Mouse (Mus musculus) cerebellum, adult 2 months (tissue): ENCODE results near the gene Ror1. TPM values are rescaled to one million over a fixed set of nuclear protein-coding genes. Genes with fewer than 3 reads are reported as not detected.
A peak's percentile ranks its signal among the peaks of the same experiment; 100 is the strongest.

ENCODE experiments used
- DNase-seq, 2 experiments: peaks; one replicate each; pipeline ENCODE4 v3.0.0; 2021
- H3K27ac ChIP-seq: fragments of 200-500 bp; 2 replicates; pipeline ENCODE4 v1.5.1; 2012; ENCODE audit warnings: low read length, control low read depth, inconsistent platforms; ENCODE audit not compliant: insufficient read depth
- H3K27me3 ChIP-seq: fragments of 200-500 bp; 2 replicates; pipeline ENCODE4 v1.6.1; 2012; ENCODE audit warnings: inconsistent platforms, mild to moderate bottlenecking, low read length, moderate library complexity; ENCODE audit not compliant: control insufficient read depth, insufficient read depth
- H3K4me1 ChIP-seq: fragments of 200-500 bp; 2 replicates; pipeline ENCODE4 v1.6.1; 2011; ENCODE audit warnings: low read length; ENCODE audit not compliant: control insufficient read depth, insufficient read depth
- H3K4me3 ChIP-seq: fragments of 200-500 bp; replicated peaks from 2 replicates; pipeline ENCODE3; 2011; ENCODE audit warnings: mild to moderate bottlenecking, low read depth, low read length, control low read depth; ENCODE audit not compliant: insufficient read depth
- CTCF ChIP-seq: fragments of 200-500 bp; IDR thresholded peaks from 2 replicates; pipeline ENCODE4 v1.5.1; 2011; ENCODE audit warnings: low read depth, mild to moderate bottlenecking, control low read depth, low read length, moderate library complexity, borderline replicate concordance; ENCODE audit not compliant: insufficient read depth
- POLR2A ChIP-seq: fragments of 200-500 bp; IDR thresholded peaks from 2 replicates; pipeline ENCODE4 v1.6.1; 2011; ENCODE audit warnings: low read length, control low read depth, borderline replicate concordance; ENCODE audit not compliant: insufficient read depth
- WGBS: fragments of 180-500 bp; shearing (Covaris S2); methylation state at CpG from one replicate; pipeline ENCODE4 v1.1.7; 2018; 5-methylcytosine and 5-hydroxymethylcytosine counted together
- polyA plus RNA-seq: library from polyadenylated mRNA; depleted of rRNA; stranded (reverse); fragments of >200 nt; gene quantifications from 2 replicates; pipeline ENCODE4 v1.2.3, GENCODE M21; 2012

The Ror1 gene
- polyA plus RNA-seq, 1 experiment, result 3.8 TPM

DNA sequence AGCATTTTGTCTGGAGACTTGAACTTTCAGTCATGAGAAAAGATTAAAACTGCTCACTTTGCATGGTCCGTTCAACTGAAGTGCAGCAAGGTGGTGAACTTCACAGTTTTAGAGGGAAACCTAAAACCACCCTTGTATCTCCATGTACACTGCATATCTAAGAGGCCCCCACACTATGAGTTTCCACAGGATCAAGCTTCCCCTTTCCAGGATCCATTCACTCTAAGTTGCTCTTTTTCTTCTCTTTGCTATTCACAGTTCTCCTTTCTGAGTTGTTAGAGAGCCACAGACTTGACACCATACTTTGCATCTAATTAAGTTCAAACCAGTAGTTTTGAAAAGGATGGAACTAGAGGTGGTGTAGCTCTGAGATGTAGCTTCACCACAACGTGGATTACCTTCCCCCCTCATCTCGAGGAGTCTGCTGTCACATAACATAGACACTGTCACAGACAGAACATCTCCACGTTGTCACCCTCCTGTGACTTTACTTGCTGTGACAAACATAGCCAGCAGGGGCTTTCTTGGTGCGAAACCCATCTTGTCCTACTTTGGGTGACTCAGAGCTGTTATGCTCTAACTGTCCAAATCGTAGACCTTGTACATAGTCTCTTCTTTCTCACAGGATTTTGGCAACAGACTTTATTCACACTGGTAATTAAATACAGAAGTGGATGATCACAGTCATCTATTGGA, 146.6 kb downstream of the Ror1 start:
- 84% methylated on average over 6 of the region's 6 CpGs for WGBS
- TF ChIP-seq POLR2A (no peak), CTCF (no peak)
- no peak overlapping the region for H3K27ac ChIP-seq
- H3K4me1 ChIP-seq, result no peaks in the 10 kb centered on the region; the same call in 1 of the 2 replicates
- H3K4me3 ChIP-seq, result no peak overlapping the region
- DNase-seq, result no peak
- H3K27me3 ChIP-seq, result no peaks in the 10 kb centered on the region

DNA sequence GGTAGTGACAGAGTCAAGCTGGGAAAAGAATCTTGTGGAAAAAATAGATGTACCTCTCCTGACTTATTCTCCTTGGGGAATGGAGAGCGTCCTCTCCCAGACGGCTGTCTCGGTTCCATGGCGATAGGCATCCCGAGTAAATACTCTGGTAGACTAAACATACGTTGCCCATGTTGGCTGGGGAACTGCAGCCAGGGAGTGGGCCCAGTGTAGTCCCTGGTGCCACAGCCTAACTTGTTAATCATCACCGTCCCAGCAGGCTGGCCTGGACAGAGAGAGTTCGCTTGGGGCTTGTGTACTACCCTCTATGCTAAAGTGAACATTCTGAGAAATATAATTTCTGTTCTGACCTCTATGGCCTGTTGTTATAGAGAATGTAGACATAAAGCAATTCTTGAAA, 148.7 kb downstream of the Ror1 start:
- H3K27ac ChIP-seq, result no peak overlapping the region
- TF ChIP-seq POLR2A, result no peak
- no peak for DNase-seq
- no peaks in the 10 kb centered on the region; the same call in 1 of the 2 replicates for H3K4me1 ChIP-seq
- H3K27me3 ChIP-seq, result no peaks in the 10 kb centered on the region
- 83% methylated on average over 8 of the region's 8 CpGs for WGBS
- H3K4me3 ChIP-seq, result no peak overlapping the region

DNA sequence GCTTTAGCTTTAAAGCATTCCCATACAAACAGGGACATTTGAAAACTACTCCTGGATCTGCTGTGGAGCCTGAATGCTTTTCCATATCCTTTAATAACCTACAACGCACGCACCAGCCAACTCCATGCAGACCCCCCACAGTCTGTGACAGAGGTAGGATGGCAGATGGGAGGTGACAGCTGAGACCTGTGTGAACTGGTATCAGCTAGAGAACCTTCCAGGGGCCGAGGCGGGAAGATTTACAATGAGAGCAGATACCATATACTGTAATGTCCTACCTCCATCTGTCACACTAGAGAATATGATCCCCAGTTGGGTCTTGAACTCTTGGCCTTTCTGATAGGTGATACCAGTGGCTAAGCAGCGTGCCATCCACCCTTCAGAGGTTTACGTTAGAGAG, 149.1 kb downstream of the Ror1 start:
- Histone ChIP-seq H3K4me1 (no peaks in the 10 kb centered on the region; the same call in 1 of the 2 replicates), H3K27ac (no peak overlapping the region), H3K27me3 (no peaks in the 10 kb centered on the region), H3K4me3 (no peak overlapping the region)
- no peak for DNase-seq
- no peak for TF ChIP-seq CTCF
- TF ChIP-seq POLR2A, result no peak
- 59% methylated on average over 6 of the region's 6 CpGs for WGBS

DNA sequence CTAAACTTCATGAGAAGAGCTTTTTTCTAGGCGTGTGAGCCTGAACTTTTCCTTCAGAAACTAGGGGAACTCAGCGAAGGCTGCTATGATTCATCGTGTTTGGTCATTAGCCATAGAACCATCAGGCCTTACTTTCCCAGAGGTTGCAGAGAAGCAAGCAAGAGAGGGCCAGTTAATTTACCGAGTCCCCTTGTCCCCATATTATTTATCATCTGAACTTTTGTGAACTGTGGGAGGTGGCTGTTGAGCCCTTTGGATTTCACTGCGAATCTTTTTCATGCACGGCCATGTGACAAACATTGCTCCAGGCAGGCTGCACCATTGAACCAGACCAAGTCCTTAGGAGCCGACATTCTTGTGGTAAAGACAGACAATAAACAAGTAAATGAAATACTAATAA, 152.2 kb downstream of the Ror1 start:
- Histone ChIP-seq H3K4me3 (no peak overlapping the region), H3K27me3 (no peaks in the 10 kb centered on the region), H3K27ac (no peak overlapping the region), H3K4me1 (peaks cover 4% of the 10 kb centered on the region; the same call in 1 of the 2 replicates)
- no peak for DNase-seq
- TF ChIP-seq CTCF (no peak), POLR2A (no peak)
- whole genome bisulfite sequencing, result 85% methylated on average over 7 of the region's 7 CpGs

DNA sequence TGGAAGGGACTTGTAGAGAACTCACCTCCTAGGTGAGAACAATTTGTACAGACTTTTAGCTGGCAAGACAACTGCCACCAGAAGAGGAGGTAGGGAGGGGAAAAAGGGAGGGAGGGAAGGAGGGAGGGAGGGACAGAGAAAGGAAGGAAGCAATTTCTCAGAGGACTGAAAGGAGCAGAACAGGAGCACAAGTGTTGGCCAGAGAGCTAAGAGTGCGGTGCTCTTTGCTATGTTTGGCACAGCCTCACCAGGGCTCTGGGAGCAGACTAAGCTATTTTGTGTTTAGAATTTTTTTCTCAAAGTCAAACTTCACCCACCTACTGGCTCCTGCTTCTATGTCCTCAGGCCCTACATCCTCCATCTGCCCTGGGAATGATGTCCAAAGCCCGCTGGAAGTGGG, 152.7 kb downstream of the Ror1 start:
- Histone ChIP-seq H3K4me1 (peaks cover 4% of the 10 kb centered on the region; the same call in 1 of the 2 replicates), H3K27me3 (no peaks in the 10 kb centered on the region), H3K4me3 (no peak overlapping the region), H3K27ac (no peak overlapping the region)
- WGBS, result 62% methylated on average over 2 of the region's 2 CpGs
- no peak for DNase-seq
- TF ChIP-seq CTCF, result no peak
- TF ChIP-seq POLR2A, result no peak

DNA sequence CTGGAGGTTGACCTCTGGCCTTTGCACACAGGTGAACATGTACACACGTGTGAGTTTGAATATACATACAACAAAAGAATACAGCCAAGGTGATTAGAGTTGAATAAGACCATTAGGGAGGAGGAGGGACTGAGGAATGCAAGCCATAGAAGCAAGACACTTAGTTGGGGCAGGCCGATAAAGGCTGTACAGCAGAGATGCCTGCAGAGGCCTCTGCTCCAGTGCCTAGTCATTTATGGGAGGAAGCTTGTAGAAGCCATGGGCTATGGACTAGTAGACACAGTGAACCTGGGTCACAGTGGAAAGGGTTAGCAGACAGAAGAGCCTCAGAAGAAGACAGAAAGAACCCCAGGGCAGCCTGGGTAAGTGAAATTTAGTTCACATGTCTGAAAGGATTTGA, 155.7 kb downstream of the Ror1 start:
- no peak overlapping the region for H3K4me3 ChIP-seq
- H3K4me1 ChIP-seq, result peaks cover 4% of the 10 kb centered on the region; the same call in 1 of the 2 replicates
- TF ChIP-seq CTCF, result no peak
- TF ChIP-seq POLR2A, result no peak
- H3K27me3 ChIP-seq, result no peaks in the 10 kb centered on the region
- H3K27ac ChIP-seq, result no peak overlapping the region
- DNase-seq, result no peak
- WGBS, result 87% methylated on average over 2 of the region's 2 CpGs

DNA sequence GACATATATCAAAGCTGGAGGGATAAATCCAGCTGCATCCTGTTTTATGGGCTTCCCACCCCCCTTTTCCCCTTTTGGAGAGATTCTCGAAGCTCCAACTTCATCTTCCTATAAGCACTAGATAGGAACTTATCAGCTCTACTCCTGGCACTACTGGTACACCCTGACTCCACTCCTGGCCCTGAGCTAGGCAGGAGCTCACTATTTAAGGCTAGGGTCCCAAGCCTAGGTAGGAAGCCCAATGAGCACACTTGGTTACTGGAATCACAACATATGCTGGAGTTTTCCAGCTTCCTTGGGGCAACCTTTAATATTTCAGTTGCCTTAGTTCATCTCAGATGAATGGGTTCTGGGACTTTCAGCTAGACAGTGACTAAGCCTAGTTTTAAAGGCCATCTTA, 156.5 kb downstream of the Ror1 start:
- H3K27ac ChIP-seq, result no peak overlapping the region
- 81% methylated on average over 1 of the region's 1 CpGs for WGBS
- peaks cover 4% of the 10 kb centered on the region; the same call in 1 of the 2 replicates for H3K4me1 ChIP-seq
- TF ChIP-seq POLR2A, result no peak
- no peak for TF ChIP-seq CTCF
- H3K27me3 ChIP-seq, result no peaks in the 10 kb centered on the region
- DNase-seq, result no peak
- H3K4me3 ChIP-seq, result no peak overlapping the region

DNA sequence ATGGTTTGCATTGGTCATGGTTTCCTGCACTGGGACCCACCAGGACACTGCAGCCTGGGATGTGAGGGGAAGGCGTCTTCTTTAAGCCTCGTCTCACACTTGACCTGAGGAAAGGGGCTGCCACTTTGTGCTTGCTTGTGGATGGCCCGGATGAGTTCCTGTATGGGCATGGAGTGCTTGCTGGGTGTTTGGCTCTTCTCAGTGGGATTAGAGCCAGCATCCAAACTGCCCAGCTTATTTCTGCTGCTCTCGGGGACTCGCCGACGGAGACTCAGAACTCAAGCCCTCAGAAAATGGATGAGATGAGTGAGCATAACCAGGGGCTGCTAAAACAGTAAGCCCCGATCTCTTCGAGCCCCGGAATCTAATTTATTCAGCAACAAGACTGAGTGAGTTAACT, 157.1 kb downstream of the Ror1 start:
- DNase-seq, result peak in 1 of 2 experiments; percentile 22
- Histone ChIP-seq H3K4me1 (peaks cover 4% of the 10 kb centered on the region; the same call in 1 of the 2 replicates), H3K27me3 (no peaks in the 10 kb centered on the region), H3K27ac (no peak overlapping the region), H3K4me3 (no peak overlapping the region)
- TF ChIP-seq POLR2A (no peak), CTCF (no peak)
- 39% methylated on average over 10 of the region's 10 CpGs for WGBS
